Mouse (Mus musculus): ENCODE results near the gene 2810408A11Rik.

Gene 2810408A11Rik

GRCm38 (mm10) chr11:69912716-69913530 is 12.1 kb upstream of the 2810408A11Rik start:
- DNase-seq (ENCODE audit: low read depth, low spot score), result no peak

GRCm38 (mm10) chr11:69911701-69912100 is 10.9 kb upstream of the 2810408A11Rik start:
- no peak for DNase-seq (ENCODE audit: low read depth, low spot score)

DNA sequence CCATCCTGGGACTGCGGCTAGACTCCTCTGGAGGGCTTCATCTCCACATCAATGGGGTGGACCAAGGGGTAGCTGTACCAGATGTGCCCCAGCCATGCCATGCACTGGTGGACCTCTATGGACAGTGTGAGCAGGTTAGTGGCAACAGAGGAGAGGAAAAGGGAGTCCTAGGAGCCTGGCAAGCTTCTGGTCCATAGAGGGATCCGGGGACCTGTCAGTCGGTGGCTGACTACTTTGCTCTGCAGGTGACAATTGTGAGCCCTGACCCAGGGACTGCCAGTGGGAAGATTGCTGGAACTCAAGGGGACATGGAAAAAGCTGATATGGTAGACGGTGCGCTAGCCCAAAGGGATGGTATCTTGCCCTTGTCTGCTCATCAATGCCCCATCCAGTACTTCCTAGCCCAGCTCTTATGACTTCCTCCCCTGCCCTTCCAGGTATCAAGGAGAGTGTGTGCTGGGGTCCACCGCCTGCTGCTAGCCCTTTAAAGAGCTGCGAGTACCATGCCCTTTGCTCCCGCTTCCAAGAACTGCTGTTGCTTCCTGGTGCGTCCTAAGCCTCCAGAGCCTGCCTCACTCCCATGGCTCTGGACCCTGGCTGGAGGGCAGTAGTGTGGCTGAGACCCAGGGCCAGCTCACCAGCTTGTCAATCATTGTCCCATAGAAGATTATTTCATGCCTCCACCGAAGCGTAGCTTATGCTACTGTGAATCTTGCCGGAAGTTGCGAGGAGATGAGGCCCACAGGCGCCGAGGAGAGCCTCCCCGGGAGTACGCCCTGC is 10.2 kb upstream of the 2810408A11Rik start:
- DNase-seq (ENCODE audit: low read depth, low spot score), result no peak

GRCm38 (mm10) chr11:69910177-69910576 is 9.4 kb upstream of the 2810408A11Rik start:
- DNase-seq (ENCODE audit: low read depth, low spot score), result no peak

DNA sequence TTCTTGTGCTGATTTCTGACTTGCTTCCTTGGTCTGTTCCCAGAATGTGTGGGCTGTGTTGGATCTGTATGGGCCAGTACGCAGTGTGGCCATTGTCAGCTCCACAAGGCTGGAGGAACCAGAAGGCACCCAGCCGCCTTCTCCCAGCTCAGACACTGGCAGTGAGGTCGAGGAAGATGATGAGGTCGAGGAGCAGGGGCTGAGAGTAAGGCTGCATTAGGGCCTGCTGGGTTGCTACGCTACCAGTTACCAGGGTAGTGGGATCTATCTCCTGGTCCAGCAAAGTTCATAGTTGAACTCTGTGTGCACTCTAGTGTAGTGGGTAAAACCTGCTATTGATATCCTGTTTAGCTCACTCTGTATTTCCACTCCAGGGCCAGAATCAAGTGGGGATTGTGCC is 8.4 kb upstream of the 2810408A11Rik start:
- no peak for DNase-seq (ENCODE audit: low read depth, low spot score)

GRCm38 (mm10) chr11:69908645-69909044 is 7.9 kb upstream of the 2810408A11Rik start:
- no peak for DNase-seq (ENCODE audit: low read depth, low spot score)

GRCm38 (mm10) chr11:69904311-69904710 is 3.5 kb upstream of the 2810408A11Rik start:
- DNase-seq (ENCODE audit: low read depth, low spot score), result no peak

DNA sequence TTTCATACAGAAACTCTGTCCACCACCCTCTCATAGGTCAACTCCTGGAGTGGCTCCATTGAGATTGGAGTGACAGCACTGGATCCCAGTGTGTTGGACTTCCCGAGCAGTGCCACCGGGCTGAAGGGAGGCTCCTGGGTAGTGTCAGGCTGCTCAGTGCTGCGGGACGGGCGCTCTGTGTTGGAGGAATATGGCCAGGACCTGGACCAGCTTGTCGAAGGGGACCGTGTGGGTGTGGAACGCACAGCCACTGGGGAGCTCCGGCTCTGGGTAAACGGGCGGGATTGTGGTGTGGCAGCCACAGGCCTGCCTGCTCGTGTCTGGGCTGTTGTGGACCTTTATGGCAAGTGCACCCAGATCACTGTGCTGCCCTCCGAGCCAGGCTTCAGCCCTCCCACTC is 2.2 kb upstream of the 2810408A11Rik start:
- DNase-seq (ENCODE audit: low read depth, low spot score), result no peak

DNA sequence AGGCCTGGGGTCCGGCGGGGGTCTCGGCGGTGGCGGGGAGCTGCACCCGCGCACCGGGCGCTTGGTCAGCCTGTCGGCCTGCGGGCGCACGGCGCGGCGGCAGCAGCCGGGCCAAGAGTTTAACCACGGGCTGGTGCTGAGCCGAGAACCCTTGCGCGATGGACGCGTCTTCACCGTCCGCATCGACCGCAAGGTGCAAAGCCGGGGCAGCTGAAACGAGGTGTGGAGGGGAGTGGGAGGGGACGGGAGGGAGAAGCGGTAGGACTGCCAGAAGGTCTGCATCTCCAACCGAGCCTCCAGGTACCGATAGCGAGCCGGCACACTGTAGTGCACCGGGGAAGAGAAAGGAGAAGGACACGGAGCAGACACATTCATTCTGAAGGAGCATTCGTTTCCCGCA is 1.2 kb upstream of the 2810408A11Rik start:
- DNase-seq (ENCODE audit: low read depth, low spot score), result no peak

- peak; percentile 100 for DNase-seq (ENCODE audit: low read depth, low spot score)
These were observed 639 bp upstream of the 2810408A11Rik start for GRCm38 (mm10) chr11:69901406-69901846.

DNA sequence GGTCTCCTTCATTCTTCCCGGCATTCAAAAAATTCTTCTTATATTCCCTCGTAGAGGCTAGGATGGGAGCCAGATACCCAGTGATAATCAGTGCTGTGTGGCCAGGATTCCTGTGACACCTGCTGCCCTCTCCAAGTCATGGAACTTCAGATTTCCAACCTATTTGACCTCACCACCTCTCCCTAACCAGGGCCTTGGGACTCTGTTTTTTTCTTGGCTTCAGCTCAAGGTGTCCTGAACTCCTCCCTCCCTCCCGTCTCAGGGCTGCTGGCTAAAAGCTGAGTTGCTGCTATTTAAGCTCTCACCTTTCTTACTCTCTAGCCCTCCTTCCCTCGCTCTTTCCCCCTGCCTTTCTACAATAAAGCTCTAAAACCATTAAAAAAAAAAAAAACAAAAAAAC is 917 bp downstream of the 2810408A11Rik start:
- DNase-seq (ENCODE audit: low read depth, low spot score), result no peak

- no peak for DNase-seq (ENCODE audit: low read depth, low spot score)
These were observed 5.5 kb downstream of the 2810408A11Rik start, which contains the start of gene Acap1 for GRCm38 (mm10) chr11:69895291-69895690. Acap1 (minus strand) TSS chr11:69895539.

- peak; percentile 69 for DNase-seq (ENCODE audit: low read depth, low spot score)
These were observed 6.1 kb downstream of the 2810408A11Rik start for GRCm38 (mm10) chr11:69894671-69895070.

- no peak for DNase-seq (ENCODE audit: low read depth, low spot score)
These were observed 9.3 kb downstream of the 2810408A11Rik start for GRCm38 (mm10) chr11:69891482-69891881.

DNA sequence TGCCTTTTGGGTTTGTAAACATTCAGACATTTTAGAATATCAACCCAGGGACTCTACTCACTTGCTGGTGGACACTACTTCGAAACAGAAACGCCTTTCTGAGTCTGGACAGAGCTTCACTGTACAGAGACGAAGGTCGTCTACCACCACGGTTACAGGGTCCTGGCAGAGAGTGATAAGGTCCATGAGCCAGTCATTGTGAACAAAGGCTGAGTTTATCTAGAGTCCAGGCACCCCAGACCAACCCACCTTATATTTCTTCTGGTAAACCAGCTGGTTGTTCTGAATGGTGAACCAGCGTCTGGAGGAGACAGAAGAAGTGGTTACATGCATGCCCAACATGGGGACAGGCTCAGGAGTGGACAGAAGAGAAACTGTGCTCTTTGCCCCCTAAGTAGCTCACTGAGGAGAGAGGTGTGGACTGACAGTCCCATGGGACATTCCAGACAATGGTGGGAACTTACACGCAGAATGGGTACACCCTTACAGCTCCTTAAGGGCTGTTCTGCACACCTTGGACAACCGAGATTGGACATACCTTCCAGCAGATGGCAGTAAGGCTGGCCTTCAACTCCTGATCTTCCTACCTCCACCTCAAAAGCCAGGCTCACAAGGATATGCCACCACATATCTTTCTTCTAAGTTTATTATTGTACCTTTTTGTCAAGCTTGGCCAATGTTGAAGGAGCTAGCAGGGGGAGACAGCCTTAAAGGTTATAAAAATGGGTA is 13.7 kb downstream of the 2810408A11Rik start:
- peak; percentile 84 for DNase-seq (ENCODE audit: low read depth, low spot score)

- no peak for DNase-seq (ENCODE audit: low read depth, low spot score)
These were observed 16.1 kb downstream of the 2810408A11Rik start for GRCm38 (mm10) chr11:69884663-69885062.

DNA sequence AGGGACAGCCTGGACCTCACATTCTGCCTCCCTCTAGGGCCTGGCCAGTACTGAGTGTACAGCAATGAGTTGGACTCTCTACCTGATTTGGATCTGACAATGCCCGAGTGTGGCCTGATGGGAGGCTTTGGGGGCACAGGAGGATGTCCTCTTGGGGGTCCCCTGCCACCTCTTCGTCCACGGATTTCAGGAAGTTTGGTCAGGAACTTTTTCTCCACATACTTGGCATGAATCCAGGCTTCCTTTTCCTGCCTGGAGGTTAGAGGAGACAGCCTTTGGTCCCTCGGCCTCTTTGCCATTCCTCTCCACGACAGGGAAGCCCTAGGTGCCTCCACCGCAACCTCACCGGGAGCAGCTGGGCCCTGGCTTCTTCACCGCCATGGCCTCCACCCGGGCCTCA is 16.5 kb downstream of the 2810408A11Rik start:
- no peak for DNase-seq (ENCODE audit: low read depth, low spot score)

- DNase-seq (ENCODE audit: low read depth, low spot score), result no peak
These were observed 17.1 kb downstream of the 2810408A11Rik start for GRCm38 (mm10) chr11:69883527-69884151.

DNA sequence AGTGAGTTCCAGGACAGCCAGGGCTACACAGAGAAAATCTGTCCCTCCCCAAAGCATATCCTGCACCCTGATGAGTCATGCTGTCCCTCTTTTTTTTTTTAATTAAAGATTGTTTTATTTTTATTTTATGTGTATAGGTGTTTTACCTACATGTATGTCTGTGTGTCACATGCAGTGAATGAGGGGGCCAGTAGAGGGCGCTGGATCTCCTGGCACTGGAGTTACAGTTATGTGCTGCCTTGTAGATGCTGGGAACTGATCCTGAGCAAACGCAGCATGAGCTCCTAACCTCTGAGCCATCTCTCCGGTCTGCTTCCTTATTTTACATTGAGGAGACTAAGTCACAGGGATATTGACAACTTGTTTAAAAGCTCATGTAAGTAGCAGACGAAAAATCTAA is 17.7 kb downstream of the 2810408A11Rik start:
- DNase-seq (ENCODE audit: low read depth, low spot score), result peak; percentile 76

DNA sequence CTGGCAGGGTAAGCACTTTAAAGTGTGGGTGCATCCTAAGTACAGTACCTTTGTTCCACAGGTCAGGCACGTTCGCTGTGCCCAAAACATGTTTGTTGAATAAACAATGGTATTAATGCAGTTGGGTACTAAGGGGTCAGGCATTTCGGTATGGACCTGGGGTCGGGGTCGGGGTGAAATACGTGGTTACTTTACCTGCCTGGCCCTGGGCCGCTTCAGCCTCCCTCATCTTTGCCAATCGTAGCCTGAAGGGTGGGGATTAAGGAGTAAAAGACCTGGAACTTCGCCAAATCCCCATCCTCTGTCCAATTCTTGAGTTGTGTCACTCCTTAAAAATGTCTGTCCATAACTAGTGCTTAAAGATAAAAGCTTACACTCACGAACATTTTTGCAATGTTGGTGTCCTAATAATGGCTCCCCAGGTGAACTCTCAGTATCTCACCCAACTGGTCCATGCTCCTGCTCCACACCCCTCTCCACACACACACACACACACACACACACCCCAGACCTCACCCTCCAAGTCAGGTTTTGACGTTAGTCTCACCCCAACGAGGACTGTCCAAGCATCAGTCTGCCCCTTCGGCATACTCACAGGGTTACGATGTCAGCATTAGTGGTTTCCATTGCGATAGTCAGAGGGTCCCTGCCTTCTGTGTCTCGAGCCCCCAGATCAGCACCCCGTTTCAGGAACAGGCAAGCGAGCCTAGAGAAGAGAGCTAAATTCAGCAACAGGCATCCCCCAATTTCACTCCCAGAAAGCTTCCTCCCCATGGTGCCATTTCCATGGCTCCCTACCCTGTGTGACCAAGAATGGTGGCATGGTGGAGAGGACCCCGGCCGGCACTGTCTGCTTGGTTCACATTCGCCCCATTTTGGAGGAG is 18.8 kb downstream of the 2810408A11Rik start:
- no peak for DNase-seq (ENCODE audit: low read depth, low spot score)

Data from ZHBTc4 (cell line).